Mouse (Mus musculus) heart, adult 2 months (tissue): ENCODE data around the gene 4933411K16Rik. TPM values are rescaled to one million over a fixed set of nuclear protein-coding genes. Genes with fewer than 3 reads are reported as not detected.
A peak's percentile ranks its signal among the peaks of the same experiment; 100 is the strongest.

Experiments used
- DNase-seq, 2 experiments: peaks; one replicate each; pipeline ENCODE4 v3.0.0; 2021
- H3K27ac ChIP-seq: fragments of 200-600 bp; 2 replicates; pipeline ENCODE4 v1.8.1; 2022
- H3K27me3 ChIP-seq: fragments of 200-500 bp; 2 replicates; pipeline ENCODE4 v1.6.1; 2012; ENCODE audit warnings: mild to moderate bottlenecking, low read length, inconsistent platforms, mixed read lengths; ENCODE audit not compliant: control insufficient read depth, insufficient read depth
- H3K36me3 ChIP-seq: fragments of 200-500 bp; 2 replicates; pipeline ENCODE4 v1.6.1; 2012; ENCODE audit warnings: low read length, inconsistent platforms; ENCODE audit not compliant: control insufficient read depth, insufficient read depth
- H3K4me1 ChIP-seq: fragments of 200-500 bp; 2 replicates; pipeline ENCODE4 v1.6.1; 2011; ENCODE audit warnings: low read length; ENCODE audit not compliant: control insufficient read depth, insufficient read depth
- H3K4me3 ChIP-seq: fragments of 200-600 bp; 2 replicates; pipeline ENCODE4 v1.8.1; 2022
- H3K79me2 ChIP-seq: fragments of 200-500 bp; replicated peaks from 2 replicates; pipeline ENCODE4 v1.6.1; 2012; ENCODE audit warnings: mild to moderate bottlenecking, inconsistent platforms, low read length, moderate library complexity, mixed read lengths; ENCODE audit not compliant: control insufficient read depth, insufficient read depth
- H3K9ac ChIP-seq: fragments of 200-500 bp; 2 replicates; pipeline ENCODE4 v1.6.1; 2012; ENCODE audit warnings: low read depth, mild to moderate bottlenecking, control low read depth, inconsistent platforms, low read length, mixed read lengths
- CTCF ChIP-seq: fragments of 200-600 bp; IDR thresholded peaks from 2 replicates; pipeline ENCODE4 v1.8.1; 2022; ENCODE audit warnings: antibody characterized with exemption, mild to moderate bottlenecking, moderate library complexity
- EP300 ChIP-seq: fragments of 200-500 bp; IDR thresholded peaks from 2 replicates; pipeline ENCODE4 v1.6.1; 2011; ENCODE audit warnings: low read depth, low read length, control low read depth; ENCODE audit not compliant: insufficient read depth
- POLR2A ChIP-seq: fragments of 200-500 bp; IDR thresholded peaks from 2 replicates; pipeline ENCODE4 v1.6.1; 2011; ENCODE audit warnings: mild to moderate bottlenecking, low read depth, low read length, control low read depth; ENCODE audit not compliant: insufficient read depth
- WGBS: fragments of 180-500 bp; shearing (Covaris S2); methylation state at CpG from one replicate; pipeline ENCODE4 v1.1.7; 2018; 5-methylcytosine and 5-hydroxymethylcytosine counted together
- intact Hi-C: fragments of 180-260 bp; cut with DNase I; formaldehyde crosslinking; loops from one replicate; pipeline ENCODE4 v1.15.1; 2025
- long read RNA-seq: library from polyadenylated mRNA; stranded (forward); transcript quantifications from one replicate; pipeline ENCODE4 v2.0.0, GENCODE M21; 2021
- polyA plus RNA-seq: library from polyadenylated mRNA; depleted of rRNA; stranded (reverse); fragments of >200 nt; gene quantifications from 2 replicates; pipeline ENCODE4 v1.2.3, GENCODE M21; 2012; rRNA removed
- total RNA-seq, 2 experiments: library from RNA; stranded (reverse); gene quantifications; 2 replicates each; pipeline ENCODE4 v1.2.3; 2021

Gene 4933411K16Rik
- total RNA-seq (under 1 TPM in 1 of 2 experiments, not detected in 1; 0.23 TPM), polyA plus RNA-seq (0.41 and 0.73 TPM in 2 replicates)
- long read RNA-seq: 0 reads

GRCm38 (mm10) chr19:42051948-42052347 is at the start of gene 4933411K16Rik:
Gene 4933411K16Rik, plus strand, starts transcription at chr19:42052248.
- no peak for DNase-seq
- no peak for TF ChIP-seq CTCF
- no peak for TF ChIP-seq EP300
- TF ChIP-seq POLR2A: no peak
- WGBS: 78% methylated on average over 4 of the region's 4 CpGs
- H3K4me1 ChIP-seq: no peaks in the 10 kb centered on the region
- no peak within 1 kb of the TSS for H3K27ac ChIP-seq
- no peak within 1 kb of the TSS for H3K4me3 ChIP-seq
- H3K79me2 ChIP-seq: no peaks in the 10 kb centered on the region
- no peaks in the 10 kb centered on the region for H3K36me3 ChIP-seq
- intact Hi-C loops: no loop called here
- H3K9ac ChIP-seq: no peak within 1 kb of the TSS
- no peaks in the 10 kb centered on the region for H3K27me3 ChIP-seq

- no peaks in the 10 kb centered on the region; the same call in 1 of the 2 replicates for H3K79me2 ChIP-seq
- 31% methylated on average over 6 of the region's 6 CpGs for WGBS
- no peak overlapping the region; the same call in 1 of the 2 replicates for H3K27ac ChIP-seq
- DNase-seq: no peak
- no peak overlapping the region for H3K4me3 ChIP-seq
- no peak overlapping the region for H3K9ac ChIP-seq
- peaks cover 48% of the 10 kb centered on the region for H3K4me1 ChIP-seq
- TF ChIP-seq EP300: no peak
- peaks cover 2% of the 10 kb centered on the region; the same call in 1 of the 2 replicates for H3K36me3 ChIP-seq
- intact Hi-C loops: no loop called here
- no peaks in the 10 kb centered on the region for H3K27me3 ChIP-seq
These were observed 47.8 kb upstream of the 4933411K16Rik start for GRCm38 (mm10) chr19:42004258-42004657.

GRCm38 (mm10) chr19:42005616-42006015 is 46.4 kb upstream of the 4933411K16Rik start:
- no peak overlapping the region for H3K4me3 ChIP-seq
- 0 out of 2 replicates have a peak, but pooled peaks cover 2% of the 10 kb centered on the region for H3K36me3 ChIP-seq
- peak in 1 of 2 experiments; percentile 63 for DNase-seq
- no peak overlapping the region; the same call in 1 of the 2 replicates for H3K27ac ChIP-seq
- no peak overlapping the region for H3K9ac ChIP-seq
- no peak for TF ChIP-seq CTCF
- no peak for TF ChIP-seq EP300
- no peak for TF ChIP-seq POLR2A
- H3K79me2 ChIP-seq: no peaks in the 10 kb centered on the region; the same call in 1 of the 2 replicates
- H3K27me3 ChIP-seq: no peaks in the 10 kb centered on the region
- intact Hi-C loops: no loop called here
- 28% methylated on average over 3 of the region's 3 CpGs for WGBS
- peaks cover 42% of the 10 kb centered on the region for H3K4me1 ChIP-seq

- 84% methylated on average over 8 of the region's 8 CpGs for WGBS
These were observed 45.5 kb upstream of the 4933411K16Rik start for GRCm38 (mm10) chr19:42006568-42006967.

GRCm38 (mm10) chr19:42008586-42008985 is 43.5 kb upstream of the 4933411K16Rik start:
- Histone ChIP-seq H3K4me1 (peaks cover 32% of the 10 kb centered on the region), H3K36me3 (0 out of 2 replicates have a peak, but pooled peaks cover 2% of the 10 kb centered on the region), H3K27ac (peak overlapping the region; percentile 51), H3K27me3 (no peaks in the 10 kb centered on the region), H3K4me3 (no peak overlapping the region), H3K79me2 (no peaks in the 10 kb centered on the region), H3K9ac (no peak overlapping the region)
- 45% methylated on average over 3 of the region's 3 CpGs for WGBS
- DNase-seq: no peak
- intact Hi-C loops: no loop called here
- no peak for TF ChIP-seq EP300

More at GRCm38 (mm10) chr19:42006568-42006967, 45.5 kb upstream of the 4933411K16Rik start:
- Histone ChIP-seq H3K4me1 (peaks cover 36% of the 10 kb centered on the region), H3K4me3 (no peak overlapping the region), H3K79me2 (no peaks in the 10 kb centered on the region; the same call in 1 of the 2 replicates), H3K27ac (no peak overlapping the region; the same call in 1 of the 2 replicates), H3K9ac (no peak overlapping the region), H3K27me3 (no peaks in the 10 kb centered on the region), H3K36me3 (0 out of 2 replicates have a peak, but pooled peaks cover 2% of the 10 kb centered on the region)
- intact Hi-C loops: no loop called here
- TF ChIP-seq CTCF (no peak), POLR2A (no peak), EP300 (no peak)
- no peak for DNase-seq

- intact Hi-C loops: no loop called here
- Histone ChIP-seq H3K27ac (peak overlapping the region; percentile 51), H3K27me3 (no peaks in the 10 kb centered on the region), H3K36me3 (0 out of 2 replicates have a peak, but pooled peaks cover 2% of the 10 kb centered on the region), H3K4me1 (peaks cover 32% of the 10 kb centered on the region), H3K4me3 (no peak overlapping the region), H3K9ac (no peak overlapping the region), H3K79me2 (no peaks in the 10 kb centered on the region)
- TF ChIP-seq EP300 (no peak), CTCF (no peak), POLR2A (no peak)
- WGBS: 45% methylated on average over 7 of the region's 7 CpGs
- no peak for DNase-seq
These were observed 43.0 kb upstream of the 4933411K16Rik start for GRCm38 (mm10) chr19:42009067-42009466.

- Histone ChIP-seq H3K36me3 (0 out of 2 replicates have a peak, but pooled peaks cover 2% of the 10 kb centered on the region), H3K4me1 (peaks cover 31% of the 10 kb centered on the region), H3K9ac (no peak overlapping the region), H3K79me2 (no peaks in the 10 kb centered on the region), H3K4me3 (no peak overlapping the region), H3K27me3 (no peaks in the 10 kb centered on the region), H3K27ac (no peak overlapping the region)
- DNase-seq: no peak
- TF ChIP-seq EP300: no peak
- no peak for TF ChIP-seq CTCF
- no peak for TF ChIP-seq POLR2A
- WGBS: 77% methylated on average over 4 of the region's 4 CpGs
- intact Hi-C loops: no loop called here
These were observed 41.6 kb upstream of the 4933411K16Rik start for GRCm38 (mm10) chr19:42010436-42010835.
